Mouse (Mus musculus) ovary, postnatal 36 days (tissue): ENCODE data around the gene Inka1.
"Not testable (repeated sequence)": the region's sequence is repeated elsewhere in the genome, so short reads cannot be mapped to it uniquely, and the experiment has no call there.

Experiments used
- DNase-seq: peaks from one replicate; pipeline ENCODE4 v3.0.0; 2022; ENCODE audit warnings: low spot score, mixed read lengths

The Inka1 gene

DNA sequence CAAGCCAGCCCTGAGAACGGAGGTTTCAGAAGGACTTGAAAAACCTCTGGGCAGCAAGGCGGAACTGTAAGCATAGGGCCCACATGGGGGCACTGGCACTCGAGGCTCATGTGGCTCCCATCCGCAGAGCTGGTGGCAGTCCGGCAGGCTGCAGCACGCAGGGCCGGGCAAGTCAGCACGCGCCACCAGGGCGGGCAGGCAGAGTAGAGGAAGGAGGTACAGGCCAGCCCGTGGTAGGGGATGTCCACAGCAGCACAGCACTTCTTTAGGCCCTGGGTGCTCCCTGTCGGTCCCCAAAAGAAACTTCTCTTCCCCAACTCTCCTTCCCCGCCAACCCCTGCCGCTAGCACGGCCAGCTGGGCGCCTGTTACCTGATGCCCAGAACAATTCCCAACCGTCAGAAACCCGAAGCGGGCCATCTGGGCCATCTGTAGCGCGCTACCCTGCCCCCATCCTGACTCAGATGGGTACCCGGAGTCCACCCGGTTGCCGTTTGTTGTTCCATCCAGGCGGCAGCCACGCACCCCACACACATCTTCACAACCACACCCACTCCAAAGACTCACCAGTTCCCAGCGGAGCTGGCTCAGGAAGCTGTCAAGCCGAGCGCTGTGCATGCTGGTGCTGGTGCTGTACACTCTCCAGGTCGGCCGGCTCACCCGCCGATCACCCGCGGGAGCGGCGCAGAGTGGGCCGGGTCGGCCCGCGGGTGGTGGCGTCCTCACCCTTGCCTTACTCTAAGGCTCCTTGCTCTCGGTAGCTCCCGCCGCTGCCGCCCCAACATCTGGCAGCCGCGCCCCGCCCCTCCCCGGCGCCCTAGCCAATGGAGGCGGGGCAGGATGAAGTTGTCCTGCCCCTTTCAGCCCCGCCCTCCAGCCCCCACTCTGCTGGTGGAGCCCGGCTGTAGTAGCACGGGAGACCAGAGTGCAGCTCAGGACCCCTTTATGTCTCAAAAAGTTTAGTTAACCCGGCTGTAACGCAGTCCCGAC is at the start of gene Inka1:
Gene Inka1, minus strand, starts transcription at position 749 of the 989 bp plus-strand sequence.
- DNase-seq: peak; percentile 89

DNA sequence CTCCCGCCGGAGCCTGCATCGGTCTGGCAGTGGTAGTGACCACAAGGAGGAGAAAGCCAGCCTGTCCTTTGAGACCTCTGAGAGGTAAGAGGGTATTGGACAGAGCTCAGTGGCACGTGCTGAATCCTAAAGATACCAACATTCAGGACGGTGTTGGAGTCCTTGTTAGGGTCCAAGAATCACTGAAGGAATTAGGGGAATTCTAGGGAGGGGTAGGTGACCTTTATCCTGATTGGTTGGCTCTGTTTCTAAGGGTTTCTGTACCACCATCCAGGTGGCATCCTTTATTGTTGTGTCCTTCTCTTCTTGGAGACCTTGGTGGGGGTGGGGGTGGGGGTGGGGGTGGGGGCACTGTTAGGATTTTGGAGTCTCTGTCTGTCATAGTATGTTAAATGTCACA is 46.4 kb upstream of the Inka1 start:
- DNase-seq: no peak

DNA sequence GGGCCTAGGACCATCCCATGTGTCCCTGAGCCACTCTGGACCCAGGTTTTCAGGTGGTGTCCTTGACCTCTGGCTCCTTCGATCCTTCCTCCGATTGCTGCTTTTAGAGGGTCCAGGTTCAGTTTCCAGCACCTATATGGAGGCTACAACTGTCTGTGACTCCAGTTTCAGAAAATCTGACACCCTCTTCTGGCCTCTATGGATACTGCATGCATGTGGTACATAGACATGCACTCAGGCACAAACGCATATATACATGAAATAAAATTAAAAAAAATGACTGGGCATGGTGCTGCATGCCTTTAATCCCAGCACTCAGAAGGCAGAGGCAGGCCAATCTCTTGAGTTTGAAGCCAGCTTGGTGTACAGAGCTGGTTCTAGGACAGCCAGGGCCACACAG is 42.2 kb upstream of the Inka1 start:
- no peak for DNase-seq

DNA sequence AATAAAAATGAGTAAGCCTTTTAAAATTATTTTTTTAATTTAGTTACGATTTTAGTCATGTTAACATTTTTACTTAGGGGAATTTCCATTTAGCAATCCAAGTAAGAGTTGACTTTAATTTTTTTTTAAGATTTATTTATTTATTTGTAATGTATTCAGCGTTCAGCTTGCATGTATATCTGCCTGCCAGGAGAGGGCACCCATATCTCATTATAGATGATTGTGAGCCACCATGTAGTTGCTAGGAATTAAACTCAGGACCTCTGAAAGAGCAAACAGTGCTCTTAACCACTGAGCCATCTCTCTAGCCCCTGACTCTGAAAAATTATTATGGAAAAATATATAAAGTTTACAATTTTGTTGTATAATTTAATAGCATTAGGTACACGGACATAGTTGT is 40.9 kb upstream of the Inka1 start:
- no peak for DNase-seq

DNA sequence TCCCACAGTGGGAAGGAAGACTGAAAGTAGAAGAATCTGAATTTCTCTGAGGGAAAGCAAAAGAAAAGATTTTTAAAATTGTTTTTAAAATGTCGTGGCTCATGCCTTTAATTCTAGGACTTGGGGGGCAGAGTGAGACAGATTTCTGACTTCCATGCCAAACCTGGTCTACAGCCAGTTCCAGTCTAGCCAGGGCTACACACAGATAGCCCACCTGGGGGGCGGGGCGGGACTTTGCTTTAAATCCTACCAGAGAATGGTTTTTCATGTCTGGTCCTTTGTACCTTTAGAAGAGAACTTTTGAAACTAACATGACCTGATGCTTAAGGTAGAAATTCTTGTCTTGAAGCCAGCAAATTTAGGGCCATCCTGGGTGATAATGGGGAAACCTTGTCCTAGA is 37.5 kb upstream of the Inka1 start:
- no peak for DNase-seq

DNA sequence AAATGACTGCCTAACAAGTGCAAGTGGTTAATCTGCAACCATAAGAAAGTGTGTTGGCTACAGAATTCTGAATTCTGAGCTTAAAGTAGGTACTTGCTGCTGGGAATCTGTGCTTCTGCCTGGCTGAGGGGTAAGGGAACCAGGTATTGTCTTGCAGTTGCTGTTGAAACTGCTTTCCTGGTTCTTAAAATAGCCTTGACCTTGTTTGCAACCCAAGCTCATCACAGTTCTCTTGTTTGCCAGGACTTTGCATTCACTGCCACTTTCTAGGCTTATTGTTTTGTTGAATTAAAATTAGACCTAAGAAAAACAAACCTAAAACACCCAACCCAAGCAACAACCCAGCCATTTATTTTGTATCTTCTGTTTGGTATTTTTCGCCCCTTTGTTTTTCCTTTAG is 35.1 kb upstream of the Inka1 start:
- no peak for DNase-seq

DNA sequence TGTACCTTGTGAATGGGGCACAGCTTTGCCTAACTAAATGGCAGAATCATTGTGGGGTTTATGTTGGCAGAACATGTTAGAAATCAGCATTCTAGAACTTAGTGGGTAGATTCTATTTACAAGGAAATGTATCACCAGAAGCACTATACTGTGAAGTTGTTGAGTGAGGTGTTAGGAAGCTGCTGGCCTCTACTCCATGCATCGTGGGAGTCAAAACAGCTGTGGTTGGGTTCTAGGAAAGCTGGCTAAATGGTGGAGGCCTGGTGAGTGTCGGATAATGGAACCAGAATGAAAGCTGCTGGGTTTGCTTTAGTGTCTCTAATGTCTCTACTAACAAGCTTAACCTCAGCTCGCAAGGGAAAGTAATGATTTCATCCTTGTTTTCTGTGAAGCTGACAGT is 31.4 kb upstream of the Inka1 start:
- DNase-seq: no peak

DNA sequence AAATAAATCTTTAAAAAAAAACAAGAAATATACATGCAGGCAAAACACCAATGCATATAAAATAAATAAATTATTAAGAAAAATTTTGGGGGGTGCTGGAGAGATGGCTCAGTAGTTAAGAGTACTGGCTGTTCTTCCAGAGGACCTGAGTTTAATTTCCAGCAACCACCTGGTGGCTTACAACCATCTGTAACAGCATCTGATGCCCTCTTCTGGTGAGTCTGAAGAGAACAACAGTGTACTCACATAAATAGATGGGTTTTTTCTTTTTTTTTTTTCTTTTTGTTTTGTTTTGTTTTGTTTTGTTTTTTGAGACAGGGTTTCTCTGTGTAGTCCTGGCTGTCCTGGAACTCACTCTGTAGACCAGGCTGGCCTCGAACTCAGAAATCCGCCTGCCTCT is 27.9 kb upstream of the Inka1 start:
- not testable (repeated sequence) for DNase-seq

DNA sequence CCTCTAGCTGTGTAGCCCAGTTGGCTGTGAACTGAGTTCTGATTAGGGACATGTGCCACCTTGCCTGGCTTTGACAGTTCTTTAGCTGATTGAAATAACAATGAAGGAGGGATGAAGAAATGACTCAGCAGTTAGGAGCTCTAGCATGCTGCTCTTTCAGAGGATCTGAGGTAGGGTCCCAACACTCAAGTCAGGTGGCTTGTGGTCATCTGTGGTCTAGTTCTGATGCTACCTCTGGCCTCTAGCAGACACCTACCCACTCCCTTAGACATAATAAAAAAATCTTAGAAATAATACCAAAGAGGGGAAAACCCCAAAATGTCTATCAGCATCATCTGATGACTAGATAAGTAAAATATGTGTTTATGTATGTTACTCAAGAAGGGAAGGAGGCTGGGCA is 24.7 kb upstream of the Inka1 start:
- no peak for DNase-seq

DNA sequence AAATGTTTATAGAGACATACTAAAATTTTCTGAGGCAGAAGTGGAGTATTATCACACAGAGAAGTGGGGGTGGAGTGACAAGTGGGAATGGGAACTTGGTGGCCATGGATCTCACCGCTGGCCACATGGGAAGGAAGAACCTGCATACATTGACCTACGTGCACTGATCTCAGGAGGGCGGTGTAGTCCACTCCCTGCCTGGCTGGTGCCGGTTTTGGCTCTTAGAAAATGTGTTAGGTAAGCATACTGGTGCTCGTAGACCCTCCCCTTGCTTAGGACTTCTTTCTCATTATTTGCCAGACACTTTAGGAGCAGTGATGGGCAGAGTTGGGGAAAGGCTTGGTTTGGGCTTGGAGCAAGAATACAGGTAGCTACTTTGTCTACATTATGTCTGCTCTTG is 22.4 kb upstream of the Inka1 start:
- DNase-seq: no peak

DNA sequence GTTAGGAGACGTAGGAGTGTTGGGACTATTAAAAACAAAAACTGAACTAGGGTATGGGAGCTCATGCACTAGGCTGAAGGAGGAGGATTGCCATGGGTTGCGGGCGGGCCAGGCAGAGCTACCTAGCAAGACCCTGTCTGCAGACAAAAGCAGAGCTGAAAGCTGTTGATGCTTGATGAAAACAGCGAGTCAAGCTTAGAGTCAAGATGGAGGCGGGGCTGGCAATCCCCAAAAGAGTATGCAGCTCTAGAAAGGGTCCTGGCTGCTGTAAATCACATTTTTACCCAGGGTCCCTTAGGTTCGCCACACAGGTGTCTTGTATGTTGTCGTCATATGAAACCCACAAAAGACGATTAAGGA is 17.8 kb upstream of the Inka1 start:
- DNase-seq: no peak

DNA sequence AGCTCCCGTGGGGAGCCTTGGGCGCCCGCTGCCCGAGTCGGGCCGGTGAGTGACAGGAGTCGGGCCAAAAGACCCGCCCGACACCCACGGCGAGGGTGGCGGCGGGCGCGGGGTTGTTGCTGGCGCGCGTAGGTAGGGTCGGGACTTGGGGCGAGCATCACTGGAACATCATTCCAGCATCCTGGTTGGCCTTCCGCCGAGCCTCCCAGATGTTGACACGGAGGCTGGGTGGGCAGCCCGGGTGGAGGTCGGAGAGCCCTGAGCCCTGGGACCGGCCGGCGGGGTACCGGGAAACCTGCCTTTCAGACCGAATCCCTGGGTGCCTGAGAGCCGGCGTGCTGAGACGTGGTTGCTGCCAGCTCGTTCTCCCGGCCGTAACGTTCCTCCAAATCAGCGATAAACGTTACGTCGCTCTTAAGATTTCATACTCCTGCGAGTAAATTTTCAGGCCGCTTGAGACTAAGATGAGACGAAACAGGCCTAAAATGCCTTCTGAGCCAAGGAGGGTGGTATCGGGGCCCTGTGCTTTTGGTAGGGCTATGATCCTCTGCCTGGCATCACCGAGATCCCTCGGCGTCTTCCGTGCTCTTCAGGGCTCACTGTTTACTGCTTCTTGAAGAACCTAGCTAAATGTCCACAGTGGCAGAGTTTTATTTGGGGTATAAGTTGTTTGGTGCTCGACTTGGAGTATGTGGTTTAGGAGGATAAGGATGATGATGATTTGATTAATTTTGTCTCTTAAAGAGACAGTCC is 17.3 kb upstream of the Inka1 start:
- DNase-seq: no peak

DNA sequence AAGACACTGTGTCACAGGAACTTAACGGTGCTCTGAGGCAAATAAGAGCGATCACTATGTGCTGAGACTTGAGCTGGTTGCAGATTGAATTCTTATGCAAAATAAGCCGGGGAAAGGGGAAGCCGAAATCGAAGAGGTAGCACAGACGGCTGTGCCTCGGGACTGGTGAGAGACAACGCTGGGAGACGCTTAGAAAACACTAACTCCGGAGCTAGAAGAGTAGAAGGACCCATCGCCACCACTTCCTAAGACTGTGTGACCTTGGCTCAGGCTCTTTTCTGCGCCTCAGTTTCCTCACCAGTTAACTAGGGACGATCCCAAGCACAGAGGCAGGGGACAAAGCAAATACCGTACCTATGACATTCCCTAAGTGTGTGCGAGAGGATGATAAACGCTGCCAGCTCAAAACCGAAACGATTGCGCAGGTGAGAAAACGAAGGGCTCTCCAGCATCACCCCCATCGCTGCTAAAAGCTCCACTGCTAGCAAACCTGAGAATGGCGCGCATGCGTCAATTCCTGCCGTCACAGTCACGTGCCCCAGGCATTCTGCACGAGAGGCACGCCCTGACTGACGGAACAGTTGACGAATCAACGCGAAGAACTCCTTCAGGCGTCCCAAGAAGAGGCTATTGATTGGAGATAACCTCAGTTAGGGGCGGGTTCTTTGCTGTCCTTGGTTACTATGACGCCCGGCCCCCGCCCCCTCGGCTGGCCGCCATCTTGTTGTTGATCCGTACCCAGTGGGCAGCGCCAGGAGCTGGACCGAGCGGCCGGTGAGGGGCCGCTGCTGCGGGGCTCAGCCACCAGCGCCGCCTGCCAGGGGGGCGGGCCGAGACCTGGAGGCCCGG is 16.5 kb upstream of the Inka1 start, which contains the start of gene Ip6k1:
Gene Ip6k1, plus strand, starts transcription at position 580 of the 849 bp plus-strand sequence.
- DNase-seq: peak; percentile 99

DNA sequence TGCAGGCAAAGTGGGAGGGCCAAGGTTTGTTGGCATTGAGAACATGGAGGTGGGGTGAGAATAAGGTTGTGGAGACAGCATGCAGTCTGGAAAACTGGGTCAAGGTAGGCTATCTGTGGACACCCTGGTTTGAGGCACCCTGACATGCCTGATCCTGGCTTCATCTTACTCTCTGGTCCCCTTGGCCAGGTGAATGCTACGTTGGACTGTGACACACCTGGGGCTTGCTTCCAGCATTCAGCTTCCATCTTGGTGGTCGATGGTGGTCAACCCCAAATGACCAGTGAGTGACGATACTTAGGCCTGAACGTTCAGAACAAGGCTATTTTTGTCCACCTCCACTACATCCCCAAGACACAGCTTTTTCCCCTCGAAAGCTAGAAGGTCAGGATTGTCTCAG is 10.4 kb upstream of the Inka1 start, which contains the start of gene Gm20662:
Gene Gm20662, plus strand, starts transcription at position 301 of the 400 bp plus-strand sequence.
- no peak for DNase-seq

DNA sequence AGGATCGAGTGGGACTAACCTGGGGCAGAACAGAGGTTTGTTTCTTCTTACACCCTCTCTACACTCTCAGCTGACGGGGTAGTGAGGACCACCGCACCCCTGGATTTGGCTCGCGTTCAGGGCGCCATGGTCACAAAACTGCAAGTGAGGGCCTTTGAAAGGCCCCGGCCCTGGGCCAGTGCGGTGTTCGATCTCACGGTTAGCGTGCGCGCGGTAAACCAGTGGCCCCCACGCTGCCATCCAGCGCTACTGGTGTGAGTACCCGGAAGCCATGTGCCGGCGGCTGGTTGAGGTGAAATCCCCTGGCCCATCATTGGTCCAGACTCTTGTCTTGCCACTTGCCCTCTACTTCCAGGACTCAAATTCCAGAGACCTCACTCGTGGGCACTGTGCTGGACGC is 9.8 kb upstream of the Inka1 start:
- no peak for DNase-seq

DNA sequence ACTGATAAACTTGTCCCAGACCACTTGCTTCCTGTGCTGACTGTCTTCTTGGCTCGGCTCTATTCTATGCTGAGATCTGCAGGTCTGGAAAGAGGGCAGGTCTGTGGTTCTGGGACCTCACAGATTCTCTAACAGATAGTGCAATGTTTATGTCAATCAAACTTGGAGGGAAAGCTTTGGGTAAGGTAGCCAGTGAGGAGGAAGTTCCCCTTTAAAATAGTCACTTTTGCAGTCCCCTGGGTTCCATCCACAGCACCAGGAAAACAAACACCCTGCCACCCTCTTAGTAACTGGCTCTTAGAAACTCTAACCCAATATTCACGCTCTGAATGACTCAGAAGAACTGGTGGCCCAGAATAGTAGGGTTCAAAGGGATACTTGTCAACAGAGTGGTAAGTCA is 8.8 kb upstream of the Inka1 start:
- no peak for DNase-seq

DNA sequence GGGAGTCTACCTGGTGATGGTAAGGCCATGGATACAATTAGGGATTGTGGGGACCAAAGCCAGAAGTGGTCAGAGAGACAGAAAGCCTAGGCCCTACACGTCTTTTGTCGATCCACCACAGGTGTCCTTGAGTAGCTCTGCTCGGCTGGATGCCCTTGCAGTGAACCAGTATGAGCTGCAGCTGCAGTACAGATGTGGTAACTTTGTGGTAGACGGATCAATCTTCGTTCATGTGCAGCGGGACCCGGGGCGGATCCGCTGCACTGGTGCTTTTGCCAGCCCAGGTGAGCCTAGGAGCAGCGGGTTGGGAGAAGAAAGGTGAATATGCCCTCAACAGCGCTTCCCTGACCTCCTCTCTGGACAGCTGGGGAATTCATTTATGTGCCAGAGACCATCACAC is 7.3 kb upstream of the Inka1 start:
- DNase-seq: no peak

DNA sequence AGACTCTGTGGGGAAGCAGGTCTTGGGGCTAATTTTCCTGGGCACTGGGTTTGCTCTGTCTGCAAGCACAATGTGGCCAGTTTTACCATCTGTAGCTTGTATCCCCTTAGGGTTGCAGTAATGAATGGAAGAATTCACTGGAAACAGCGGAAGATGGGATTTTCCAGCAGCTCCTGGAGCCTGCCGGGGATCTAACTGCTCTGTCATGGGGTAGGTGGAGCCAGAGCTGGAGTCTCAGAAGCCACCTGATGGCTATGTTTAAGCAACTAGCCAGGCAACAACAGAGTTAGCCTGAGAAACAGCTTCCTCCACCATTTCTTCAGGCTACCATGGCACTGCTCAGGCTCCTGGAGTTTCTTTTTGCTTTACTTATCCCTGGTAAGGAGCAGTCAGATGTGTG is 6.5 kb upstream of the Inka1 start, which contains the start of gene Cdhr4:
Gene Cdhr4, plus strand, starts transcription at position 301 of the 400 bp plus-strand sequence.
- DNase-seq: no peak

DNA sequence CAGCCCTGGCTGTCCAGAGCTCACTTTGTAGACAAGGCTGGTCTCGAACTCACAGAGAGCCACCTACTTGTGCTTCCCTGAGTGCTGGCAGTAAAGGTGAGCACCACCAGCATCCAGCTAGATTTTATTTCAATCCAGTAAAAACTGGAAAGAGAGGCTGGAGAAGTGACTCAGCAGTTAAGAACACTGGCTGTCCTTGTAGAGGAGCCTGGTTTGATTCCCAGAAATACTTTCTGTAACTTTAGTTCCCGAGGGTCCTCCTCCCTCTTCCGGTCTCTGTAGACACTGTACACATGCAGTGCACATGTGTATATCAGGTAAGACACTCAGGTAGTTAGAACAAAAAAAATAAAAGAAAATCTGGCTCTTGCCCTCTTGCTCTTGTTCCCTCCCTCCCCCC is 2.3 kb upstream of the Inka1 start:
- DNase-seq: no peak

DNA sequence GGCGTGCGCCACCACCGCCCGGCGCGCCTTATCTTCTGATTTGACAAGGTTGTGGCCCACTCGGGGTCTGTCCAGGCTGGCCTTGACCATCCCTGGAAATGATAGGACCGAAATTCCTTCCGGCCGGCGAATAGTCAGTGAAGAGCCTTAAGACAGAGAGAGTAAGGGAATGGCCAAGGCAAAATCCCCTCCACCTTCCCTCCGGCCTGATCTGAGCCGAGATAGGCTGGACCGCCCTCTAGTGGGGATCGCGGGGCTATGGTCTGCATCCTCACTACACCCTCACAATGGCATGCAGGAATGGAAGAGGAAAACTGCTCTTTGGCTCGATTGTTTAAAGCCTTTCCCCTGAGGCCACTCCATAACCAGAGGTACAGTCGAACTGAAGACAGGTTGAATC is 697 bp upstream of the Inka1 start:
- peak; percentile 79 for DNase-seq

DNA sequence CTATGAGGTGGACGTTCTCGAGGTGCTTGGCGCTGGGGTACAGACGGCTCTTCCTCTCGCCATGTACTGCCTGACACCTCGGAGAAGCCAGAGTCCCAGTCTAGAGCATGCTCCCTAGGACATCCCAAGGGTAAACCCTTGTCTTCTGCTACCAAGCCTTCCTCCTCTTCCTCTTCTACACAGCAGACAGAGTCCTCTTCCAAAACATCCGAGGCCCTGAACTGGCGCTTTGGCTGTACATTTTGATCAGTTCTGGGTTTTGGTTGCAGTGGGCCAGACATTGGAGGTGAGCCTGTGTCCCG is 974 bp downstream of the Inka1 start:
- DNase-seq: no peak

DNA sequence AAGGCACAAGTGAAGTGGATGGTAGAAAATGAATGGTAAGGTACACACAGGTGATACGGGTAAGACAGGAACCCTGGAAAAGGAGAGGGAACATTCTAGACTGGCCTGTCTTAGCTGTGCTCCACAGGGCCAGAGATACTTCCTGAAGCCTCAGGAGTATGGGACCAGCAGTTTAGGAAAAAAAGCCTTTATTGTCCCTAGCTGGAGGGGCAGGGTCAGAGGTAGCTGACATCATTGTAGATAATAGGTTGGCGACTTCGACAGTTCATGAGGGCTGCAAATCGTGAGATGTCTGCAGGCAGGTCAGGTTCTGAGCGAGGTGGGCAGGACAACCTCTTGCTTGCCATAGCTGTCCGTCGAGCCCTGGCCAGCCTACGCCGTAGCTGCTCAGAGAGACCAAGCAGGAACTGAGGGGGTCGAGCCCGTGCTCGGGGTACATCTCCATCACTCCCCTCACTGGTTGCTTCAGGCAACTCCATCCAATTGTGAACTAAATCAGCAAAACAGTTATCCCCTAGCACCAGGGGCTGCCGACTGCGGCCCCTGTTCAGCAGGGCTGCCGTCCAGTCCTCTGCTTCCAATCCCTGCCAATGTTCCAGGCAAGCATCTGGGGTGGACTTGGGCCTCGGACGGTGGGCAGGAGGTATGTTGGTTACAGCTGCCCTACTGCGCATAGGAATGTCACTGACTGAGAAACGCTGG is 1.5 kb downstream of the Inka1 start:
- no peak for DNase-seq
